Mouse (Mus musculus) CH12.LX (cell line): ENCODE results near the gene Wdr61. TPM values are rescaled to one million over a fixed set of nuclear protein-coding genes. Genes with fewer than 3 reads are reported as not detected.

Experiments used
- DNase-seq: peaks from one replicate; pipeline ENCODE4 v3.0.0-alpha.2; 2013; ENCODE audit errors: extremely low read depth
- H3K27ac ChIP-seq: 2 replicates; pipeline ENCODE4 v1.5.1; 2012; ENCODE audit warnings: low read depth, mild to moderate bottlenecking, control low read depth, moderate library complexity; ENCODE audit not compliant: insufficient read depth
- H3K27me3 ChIP-seq: replicated peaks from 2 replicates; pipeline ENCODE3; 2012; ENCODE audit warnings: inconsistent platforms
- H3K36me3 ChIP-seq, 2 experiments: replicated peaks in 1 of 2; 2 replicates each; pipeline versions ENCODE3 to v1.6.1; 2012; ENCODE audit warnings: inconsistent platforms in 1 of 2, low read length in 1 of 2, mild to moderate bottlenecking in 1 of 2, mixed read lengths in 1 of 2, moderate library complexity in 1 of 2; ENCODE audit not compliant: control insufficient read depth in 1 of 2, insufficient read depth in 1 of 2
- H3K4me1 ChIP-seq, 2 experiments: 2 replicates each; pipeline ENCODE4 v1.6.1; 2012; ENCODE audit warnings: inconsistent platforms in 1 of 2, moderate library complexity in 1 of 2; ENCODE audit not compliant: insufficient read depth in 2 of 2, control insufficient read depth in 1 of 2
- H3K4me2 ChIP-seq: 2 replicates; pipeline ENCODE4 v1.6.1; 2012; ENCODE audit warnings: low read depth, mild to moderate bottlenecking, control low read depth; ENCODE audit not compliant: poor library complexity, insufficient read depth, severe bottlenecking
- H3K4me3 ChIP-seq, 3 experiments: fragments of 150-350 bp in 1 of 3; sonication (generic) in 1 of 3; replicated peaks in 1 of 3; 2 replicates each; pipeline versions ENCODE3 to v1.5.1; 2011 to 2012; ENCODE audit warnings: low read depth in 2 of 3, low read length in 2 of 3, mild to moderate bottlenecking in 2 of 3, moderate library complexity in 2 of 3, control low read depth in 1 of 3, improper control_type of control experiment in 1 of 3, inconsistent platforms in 1 of 3, mixed read lengths in 1 of 3; ENCODE audit not compliant: poor library complexity in 1 of 3
- H3K79me2 ChIP-seq: replicated peaks from 2 replicates; pipeline ENCODE4 v1.6.1; 2012; ENCODE audit warnings: mild to moderate bottlenecking, moderate library complexity; ENCODE audit not compliant: control insufficient read depth, poor library complexity, insufficient read depth, severe bottlenecking; ENCODE audit errors: extremely low read depth
- H3K9ac ChIP-seq: 2 replicates; pipeline ENCODE4 v1.6.1; 2012; ENCODE audit warnings: low read depth, mild to moderate bottlenecking, control low read depth, moderate library complexity; ENCODE audit not compliant: insufficient read depth
- H3K9me3 ChIP-seq: replicated peaks from 2 replicates; pipeline ENCODE3; 2012; ENCODE audit warnings: low read length, inconsistent platforms, mixed read lengths
- EP300 ChIP-seq: IDR thresholded peaks from 2 replicates; pipeline ENCODE4 v1.6.1; 2011; ENCODE audit warnings: low read length, improper control_type of control experiment
- ETS1 ChIP-seq: conservative IDR thresholded peaks from 2 replicates; pipeline ENCODE4 v1.6.1; 2012; ENCODE audit warnings: low read depth, mild to moderate bottlenecking, inconsistent platforms, low read length, improper control_type of control experiment, moderate library complexity
- IRF4 ChIP-seq: IDR thresholded peaks from 2 replicates; pipeline ENCODE4 v1.6.1; 2014; ENCODE audit warnings: low read depth, mild to moderate bottlenecking, inconsistent platforms, low read length, improper control_type of control experiment
- JUN ChIP-seq: IDR thresholded peaks from 2 replicates; pipeline ENCODE4 v1.6.1; 2011; ENCODE audit warnings: low read depth, mild to moderate bottlenecking, low read length, improper control_type of control experiment, moderate library complexity; ENCODE audit not compliant: insufficient read depth
- JUND ChIP-seq: conservative IDR thresholded peaks from 2 replicates; pipeline ENCODE4 v1.6.1; 2011; ENCODE audit warnings: low read depth, low read length, improper control_type of control experiment
- NRF1 ChIP-seq: IDR thresholded peaks from 2 replicates; pipeline ENCODE4 v1.6.1; 2014; ENCODE audit warnings: low read depth, mild to moderate bottlenecking, inconsistent platforms, low read length, improper control_type of control experiment, moderate library complexity
- POLR2A ChIP-seq: IDR thresholded peaks from 2 replicates; pipeline ENCODE4 v1.6.1; 2011; ENCODE audit warnings: low read depth, mild to moderate bottlenecking, improper control_type of control experiment, low read length
- TBP ChIP-seq: conservative IDR thresholded peaks from 2 replicates; pipeline ENCODE4 v1.6.1; 2011; ENCODE audit warnings: low read depth, low read length, improper control_type of control experiment
- USF1 ChIP-seq: IDR thresholded peaks from 2 replicates; pipeline ENCODE4 v1.6.1; 2014; ENCODE audit warnings: low read depth, mild to moderate bottlenecking, inconsistent platforms, low read length, improper control_type of control experiment
- ZC3H11A ChIP-seq: IDR thresholded peaks from 2 replicates; pipeline ENCODE4 v1.6.1; 2012; ENCODE audit warnings: low read depth, mild to moderate bottlenecking, inconsistent platforms, low read length, improper control_type of control experiment
- ZMIZ1 ChIP-seq: IDR thresholded peaks from 2 replicates; pipeline ENCODE4 v1.6.1; 2012; ENCODE audit warnings: low read depth, mild to moderate bottlenecking, inconsistent platforms, low read length, improper control_type of control experiment
- dilution Hi-C: fragments of 300-500 bp; cut with MboI; formaldehyde crosslinking; loops from 2 replicates; pipeline ENCODE4 v1.14.3; 2020; ENCODE audit warnings: low sequenced_read_pairs; ENCODE audit not compliant: extremely low pct_unique_long_range_greater_than_20kb, extremely low pct_ligation_motif_present
- in situ Hi-C: fragments of 300-500 bp; cut with MboI; formaldehyde crosslinking; loops from 3 replicates; pipeline ENCODE4 v1.14.3; 2019; ENCODE audit warnings: low sequenced_read_pairs, low pct_ligation_motif_present, low pct_unique_long_range_greater_than_20kb, mixed read lengths
- polyA plus RNA-seq: library from polyadenylated mRNA; unstranded; fragments of >175 nt; gene quantifications from 2 replicates; pipeline ENCODE4 v1.2.1, GENCODE M21; 2012; ENCODE audit warnings: low read depth; ENCODE audit not compliant: insufficient read length
- total RNA-seq, 2 experiments: library from RNA; depleted of rRNA; stranded (reverse); fragments of 300-350 nt in 1 of 2; fragments of >200 nt in 1 of 2; gene quantifications; 2 replicates each; pipeline ENCODE4 v1.2.3; 2012 to 2014

The Wdr61 gene
- total and polyA plus RNA-seq, 3 experiments: 118 to 245 (median 157) TPM

- no peak overlapping the region for H3K4me3 ChIP-seq
- H3K79me2 ChIP-seq: no peaks in the 10 kb centered on the region
- H3K27me3 ChIP-seq: peaks cover 6% of the 10 kb centered on the region
- H3K9ac ChIP-seq: no peak overlapping the region
- no peak overlapping the region for H3K27ac ChIP-seq
- no peaks in the 10 kb centered on the region for H3K9me3 ChIP-seq
- H3K36me3 ChIP-seq: no peaks in the 10 kb centered on the region
- no peak overlapping the region for H3K4me2 ChIP-seq
- in situ Hi-C loops (no loop called here), dilution Hi-C loops (no loop called here)
- DNase-seq: no peak
- peaks cover 5 to 26% of the 10 kb centered on the region in 2 experiments for H3K4me1 ChIP-seq
- no peak for TF ChIP-seq POLR2A
- TF ChIP-seq ZC3H11A: no peak
- TF ChIP-seq, all 38 proteins: peak for 0
Observed at GRCm38 (mm10) chr9:54689446-54689845, 44.9 kb downstream of the Wdr61 start.

GRCm38 (mm10) chr9:54687246-54688236 is 46.8 kb downstream of the Wdr61 start:
- no peak overlapping the region for H3K9ac ChIP-seq
- dilution Hi-C loops (no loop called here), in situ Hi-C loops (no loop called here)
- H3K36me3 ChIP-seq: no peaks in the 10 kb centered on the region
- H3K9me3 ChIP-seq: no peaks in the 10 kb centered on the region
- DNase-seq: no peak
- H3K79me2 ChIP-seq: no peaks in the 10 kb centered on the region
- no peak overlapping the region for H3K27ac ChIP-seq
- H3K4me1 ChIP-seq: peaks cover 7 to 35% of the 10 kb centered on the region in 2 experiments
- TF ChIP-seq ETS1 (peak; percentile 18; the same call in 1 of the 2 replicates), USF1 (no peak)
- H3K4me2 ChIP-seq: no peak overlapping the region
- peaks cover 1% of the 10 kb centered on the region for H3K27me3 ChIP-seq
- H3K4me3 ChIP-seq: no peak overlapping the region

GRCm38 (mm10) chr9:54683814-54684605 is 50.3 kb downstream of the Wdr61 start:
- H3K4me3 ChIP-seq: no peak overlapping the region
- in situ Hi-C loops: no loop called here
- peak; percentile 38 for DNase-seq
- peak; percentile 71; the same call in 1 of the 2 replicates for TF ChIP-seq JUN
- no peak for TF ChIP-seq IRF4
- peak; percentile 95 for TF ChIP-seq TBP
- peak; percentile 79 for TF ChIP-seq JUND
- peak; percentile 90; the same call in 1 of the 2 replicates for TF ChIP-seq ZMIZ1
- TF ChIP-seq EP300: peak; percentile 58
- TF ChIP-seq NRF1: no peak
- TF ChIP-seq POLR2A: peak; percentile 59
- H3K4me2 ChIP-seq: no peak overlapping the region
- no peaks in the 10 kb centered on the region for H3K79me2 ChIP-seq
- no peak overlapping the region for H3K27ac ChIP-seq
- H3K9me3 ChIP-seq: no peaks in the 10 kb centered on the region
- dilution Hi-C loops: no loop called here
- H3K36me3 ChIP-seq: no peaks in the 10 kb centered on the region
- H3K4me1 ChIP-seq: peaks cover 3 to 39% of the 10 kb centered on the region in 2 experiments
- no peaks in the 10 kb centered on the region for H3K27me3 ChIP-seq
- no peak overlapping the region for H3K9ac ChIP-seq
